Mouse (Mus musculus) bone marrow, adult 2 months (tissue): ENCODE measurements around the gene Gstm5.

Experiments used
- CTCF ChIP-seq: fragments of 200-500 bp; IDR thresholded peaks from 2 replicates; pipeline ENCODE4 v1.5.1; 2011; ENCODE audit warnings: low read length, control low read depth; ENCODE audit not compliant: control insufficient read depth, insufficient read depth
- POLR2A ChIP-seq: fragments of 200-500 bp; IDR thresholded peaks from 2 replicates; pipeline ENCODE4 v1.6.1; 2011; ENCODE audit warnings: low read depth, mild to moderate bottlenecking, control low read depth, low read length, borderline replicate concordance; ENCODE audit not compliant: control insufficient read depth

- TF ChIP-seq CTCF (no peak), POLR2A (peak; percentile 51; the same call in 1 of the 2 replicates)
Observed at GRCm38 (mm10) chr3:107895720-107896569, at the start of gene Gstm5.
